Mouse (Mus musculus): ENCODE measurements around the gene Rcn3. TPM values are rescaled to one million over a fixed set of nuclear protein-coding genes. Genes with fewer than 3 reads are reported as not detected.

The Rcn3 gene
- polyA plus RNA-seq, 1 experiment = 112 TPM

- no peak for DNase-seq (ENCODE audit: low read depth)
Measured at GRCm38 (mm10) chr7:45073949-45074348, 18.1 kb downstream of the Rcn3 start.

- DNase-seq (ENCODE audit: low read depth) = no peak
Measured at GRCm38 (mm10) chr7:45073171-45073707, 18.8 kb downstream of the Rcn3 start.

GRCm38 (mm10) chr7:45072230-45072629, 19.8 kb downstream of the Rcn3 start:
- DNase-seq (ENCODE audit: low read depth) = no peak

- no peak for DNase-seq (ENCODE audit: low read depth)
Measured at GRCm38 (mm10) chr7:45069671-45070070, 22.4 kb downstream of the Rcn3 start.

GRCm38 (mm10) chr7:45068000-45068318, 24.1 kb downstream of the Rcn3 start:
- no peak for DNase-seq (ENCODE audit: low read depth)

GRCm38 (mm10) chr7:45067190-45067999, 24.6 kb downstream of the Rcn3 start:
- no peak for DNase-seq (ENCODE audit: low read depth)

GRCm38 (mm10) chr7:45062239-45062835, 29.7 kb downstream of the Rcn3 start, which contains the start of the genes Nosip and Prrg2:
Nosip (plus strand) TSS chr7:45062429.
Prrg2 (minus strand) TSS chr7:45062677.
- DNase-seq (ENCODE audit: low read depth) = peak; percentile 92

- no peak for DNase-seq (ENCODE audit: low read depth)
Measured at GRCm38 (mm10) chr7:45061532-45062075, 30.4 kb downstream of the Rcn3 start.

GRCm38 (mm10) chr7:45060632-45061122, 31.3 kb downstream of the Rcn3 start:
- no peak for DNase-seq (ENCODE audit: low read depth)

- DNase-seq (ENCODE audit: low read depth) = no peak
Measured at GRCm38 (mm10) chr7:45058607-45059571, 33.1 kb downstream of the Rcn3 start.

- DNase-seq (ENCODE audit: low read depth) = no peak
Measured at GRCm38 (mm10) chr7:45056972-45057348, 35.1 kb downstream of the Rcn3 start.

- no peak for DNase-seq (ENCODE audit: low read depth)
Measured at GRCm38 (mm10) chr7:45056329-45056971, 35.6 kb downstream of the Rcn3 start.

- no peak for DNase-seq (ENCODE audit: low read depth)
Measured at GRCm38 (mm10) chr7:45053931-45054510, 38.0 kb downstream of the Rcn3 start.

- no peak for DNase-seq (ENCODE audit: low read depth)
Measured at GRCm38 (mm10) chr7:45053117-45053930, 38.7 kb downstream of the Rcn3 start.

- DNase-seq (ENCODE audit: low read depth) = no peak
Measured at GRCm38 (mm10) chr7:45052862-45053116, 39.2 kb downstream of the Rcn3 start, which contains the start of gene Prr12. Prr12 (minus strand) TSS chr7:45052881.

GRCm38 (mm10) chr7:45052181-45052861, 39.7 kb downstream of the Rcn3 start:
- no peak for DNase-seq (ENCODE audit: low read depth)

- DNase-seq (ENCODE audit: low read depth) = no peak
Measured at GRCm38 (mm10) chr7:45051601-45051974, 40.4 kb downstream of the Rcn3 start.

- no peak for DNase-seq (ENCODE audit: low read depth)
Measured at GRCm38 (mm10) chr7:45050945-45051600, 40.9 kb downstream of the Rcn3 start.

All from gonadal fat pad, adult 2 months (tissue).